Mouse (Mus musculus): ENCODE results near the gene Psmd11. TPM values are rescaled to one million over a fixed set of nuclear protein-coding genes. Genes with fewer than 3 reads are reported as not detected.

Gene Psmd11
- polyA plus RNA-seq, 1 experiment from 2014 or later = 346 TPM

GRCm38 (mm10) chr11:80499550-80499952, 71.1 kb downstream of the Psmd11 start:
- Histone ChIP-seq H3K9ac (replicated peaks) (no peak overlapping the region), H3K4me3 (no peak overlapping the region), H3K9me3 (no peaks in the 10 kb centered on the region), H3K4me1 (peaks cover 41% of the 10 kb centered on the region), H3K27me3 (no peaks in the 10 kb centered on the region), H3K27ac (replicated peaks) (peak overlapping the region; percentile 80), H3K4me2 (replicated peaks) (no peak overlapping the region), H3K36me3 (no peaks in the 10 kb centered on the region)
- no peak for ATAC-seq (replicated peaks)
- WGBS = 73% methylated on average over 4 of the region's 4 CpGs

GRCm38 (mm10) chr11:80503281-80503680, 74.9 kb downstream of the Psmd11 start:
- no peaks in the 10 kb centered on the region for H3K36me3 ChIP-seq
- H3K27ac ChIP-seq (replicated peaks) = peak overlapping the region; percentile 99
- peak overlapping the region; percentile 45 for H3K9ac ChIP-seq (replicated peaks)
- H3K4me3 ChIP-seq = no peak overlapping the region
- 69% methylated on average over 6 of the region's 6 CpGs for WGBS
- ATAC-seq (replicated peaks) = no peak
- peaks cover 52% of the 10 kb centered on the region for H3K4me1 ChIP-seq
- no peaks in the 10 kb centered on the region for H3K9me3 ChIP-seq
- no peak overlapping the region; the same call in 1 of the 2 replicates for H3K4me2 ChIP-seq (replicated peaks)
- no peaks in the 10 kb centered on the region for H3K27me3 ChIP-seq

GRCm38 (mm10) chr11:80503726-80504452, 75.5 kb downstream of the Psmd11 start:
- H3K4me1 ChIP-seq = peaks cover 51% of the 10 kb centered on the region
- WGBS = 17% methylated on average over 13 of the region's 13 CpGs
- ATAC-seq (replicated peaks) = peak; percentile 97
- H3K27ac ChIP-seq (replicated peaks) = peak overlapping the region; percentile 99
- H3K9ac ChIP-seq (replicated peaks) = peak overlapping the region; percentile 45
- peak overlapping the region; percentile 30 for H3K4me2 ChIP-seq (replicated peaks)
- no peaks in the 10 kb centered on the region for H3K36me3 ChIP-seq
- no peaks in the 10 kb centered on the region for H3K9me3 ChIP-seq
- H3K27me3 ChIP-seq = no peaks in the 10 kb centered on the region
- H3K4me3 ChIP-seq = no peak overlapping the region

- H3K27me3 ChIP-seq = no peaks in the 10 kb centered on the region
- ATAC-seq (replicated peaks) = peak; percentile 14
- H3K4me2 ChIP-seq (replicated peaks) = peak overlapping the region; percentile 30
- WGBS = 30% methylated on average over 6 of the region's 6 CpGs
- peak overlapping the region; percentile 34 for H3K9ac ChIP-seq (replicated peaks)
- no peaks in the 10 kb centered on the region for H3K9me3 ChIP-seq
- peaks cover 50% of the 10 kb centered on the region for H3K4me1 ChIP-seq
- no peaks in the 10 kb centered on the region for H3K36me3 ChIP-seq
- H3K27ac ChIP-seq (replicated peaks) = peak overlapping the region; percentile 99
- H3K4me3 ChIP-seq = no peak overlapping the region
Measured at GRCm38 (mm10) chr11:80504519-80505385, 76.3 kb downstream of the Psmd11 start.

GRCm38 (mm10) chr11:80505581-80505980, 77.2 kb downstream of the Psmd11 start:
- H3K9me3 ChIP-seq = no peaks in the 10 kb centered on the region
- H3K4me1 ChIP-seq = peaks cover 49% of the 10 kb centered on the region
- no peaks in the 10 kb centered on the region for H3K36me3 ChIP-seq
- no peak overlapping the region for H3K4me3 ChIP-seq
- H3K27ac ChIP-seq (replicated peaks) = peak overlapping the region; percentile 99
- no peak overlapping the region for H3K4me2 ChIP-seq (replicated peaks)
- H3K9ac ChIP-seq (replicated peaks) = no peak overlapping the region
- no peaks in the 10 kb centered on the region for H3K27me3 ChIP-seq
- WGBS = 89% methylated on average over 3 of the region's 3 CpGs
- no peak for ATAC-seq (replicated peaks)

GRCm38 (mm10) chr11:80506483-80506882, 78.1 kb downstream of the Psmd11 start:
- Histone ChIP-seq H3K4me2 (replicated peaks) (no peak overlapping the region), H3K36me3 (no peaks in the 10 kb centered on the region), H3K9me3 (no peaks in the 10 kb centered on the region), H3K4me3 (no peak overlapping the region), H3K4me1 (peaks cover 49% of the 10 kb centered on the region), H3K27me3 (no peaks in the 10 kb centered on the region), H3K27ac (replicated peaks) (no peak overlapping the region), H3K9ac (replicated peaks) (no peak overlapping the region)
- ATAC-seq (replicated peaks) = no peak

GRCm38 (mm10) chr11:80507791-80508190, 79.4 kb downstream of the Psmd11 start:
- Histone ChIP-seq H3K36me3 (no peaks in the 10 kb centered on the region), H3K9me3 (no peaks in the 10 kb centered on the region), H3K9ac (replicated peaks) (no peak overlapping the region), H3K4me3 (no peak overlapping the region), H3K27me3 (no peaks in the 10 kb centered on the region), H3K4me2 (replicated peaks) (no peak overlapping the region), H3K27ac (replicated peaks) (peak overlapping the region; percentile 35; the same call in 1 of the 2 replicates), H3K4me1 (peaks cover 54% of the 10 kb centered on the region)
- 82% methylated on average over 6 of the region's 6 CpGs for WGBS
- no peak for ATAC-seq (replicated peaks)

GRCm38 (mm10) chr11:80508361-80509175, 80.2 kb downstream of the Psmd11 start:
- Histone ChIP-seq H3K4me3 (no peak overlapping the region), H3K9me3 (no peaks in the 10 kb centered on the region), H3K27ac (replicated peaks) (peak overlapping the region; percentile 59), H3K27me3 (no peaks in the 10 kb centered on the region), H3K36me3 (no peaks in the 10 kb centered on the region), H3K4me1 (peaks cover 51% of the 10 kb centered on the region), H3K4me2 (replicated peaks) (no peak overlapping the region), H3K9ac (replicated peaks) (no peak overlapping the region)
- no peak for ATAC-seq (replicated peaks)
- 48% methylated on average over 19 of the region's 19 CpGs for WGBS

GRCm38 (mm10) chr11:80509176-80509506, 80.7 kb downstream of the Psmd11 start:
- H3K9me3 ChIP-seq = no peaks in the 10 kb centered on the region
- 73% methylated on average over 5 of the region's 5 CpGs for WGBS

GRCm38 (mm10) chr11:80510124-80510523, 81.7 kb downstream of the Psmd11 start:
- Histone ChIP-seq H3K36me3 (no peaks in the 10 kb centered on the region), H3K9me3 (no peaks in the 10 kb centered on the region), H3K4me2 (replicated peaks) (no peak overlapping the region), H3K4me3 (no peak overlapping the region), H3K9ac (replicated peaks) (no peak overlapping the region), H3K27me3 (no peaks in the 10 kb centered on the region), H3K4me1 (peaks cover 49% of the 10 kb centered on the region), H3K27ac (replicated peaks) (no peak overlapping the region)
- 88% methylated on average over 10 of the region's 10 CpGs for WGBS
- no peak for ATAC-seq (replicated peaks)

More at GRCm38 (mm10) chr11:80509176-80509506, 80.7 kb downstream of the Psmd11 start:
- Histone ChIP-seq H3K4me3 (no peak overlapping the region), H3K4me2 (replicated peaks) (no peak overlapping the region), H3K9ac (replicated peaks) (no peak overlapping the region), H3K36me3 (no peaks in the 10 kb centered on the region), H3K27me3 (no peaks in the 10 kb centered on the region), H3K4me1 (peaks cover 52% of the 10 kb centered on the region), H3K27ac (replicated peaks) (peak overlapping the region; percentile 59)
- no peak for ATAC-seq (replicated peaks)

- H3K9ac ChIP-seq (replicated peaks) = no peak overlapping the region
- H3K9me3 ChIP-seq = no peaks in the 10 kb centered on the region
- ATAC-seq (replicated peaks) = no peak
- H3K4me1 ChIP-seq = peaks cover 56% of the 10 kb centered on the region
- no peaks in the 10 kb centered on the region for H3K27me3 ChIP-seq
- H3K27ac ChIP-seq (replicated peaks) = no peak overlapping the region
- 62% methylated on average over 19 of the region's 19 CpGs for WGBS
- no peak overlapping the region for H3K4me3 ChIP-seq
- H3K4me2 ChIP-seq (replicated peaks) = no peak overlapping the region
- no peaks in the 10 kb centered on the region for H3K36me3 ChIP-seq
Measured at GRCm38 (mm10) chr11:80512313-80513056, 84.1 kb downstream of the Psmd11 start.

All from forebrain, embryonic 15.5 days (tissue).